ENCODE assay signal across 10 mouse cellular contexts in genomic region chr6:34988081-34988761, GRCm38 (mm10). TPM values are rescaled to one million over a fixed set of nuclear protein-coding genes. Genes with fewer than 3 reads are reported as not detected.
DNase-seq lines count a peak whose midpoint lies in the region; ATAC-seq and TF ChIP-seq lines count a peak whose summit lies in the region.
"Had no signal": no experiment of that assay in that cellular context is flagged by ENCODE, and none has a peak within 500 bp of the region (broad histone marks: within the 10 kb centered on the region; RNA-seq: fewer than 3 reads in every experiment).

TSS of gene Slc23a4 (minus strand) at chr6:34988404.

- H3K36me3 ChIP-seq in heart, postnatal 0 days (replicated peaks; ENCODE audit: control insufficient read depth, insufficient read depth, low read length), result no peaks in the 10 kb centered on the region
- no peaks in the 10 kb centered on the region for H3K36me3 ChIP-seq in forebrain, embryonic 11.5 days (ENCODE audit: control insufficient read depth, insufficient read depth, low read length)
- H3K36me3 ChIP-seq: G1E had no signal

- H3K9me3 ChIP-seq in heart, postnatal 0 days (replicated peaks; ENCODE audit: control insufficient read depth, low read length), result no peaks in the 10 kb centered on the region
- H3K9me3 ChIP-seq in forebrain, embryonic 11.5 days (ENCODE audit: control insufficient read depth, low read length), result no peaks in the 10 kb centered on the region
- H3K9me3 ChIP-seq: G1E had no signal

- 13% methylated on average over 20 of the region's 20 CpGs for WGBS in heart, postnatal 0 days
- WGBS in forebrain, embryonic 11.5 days, result 9% methylated on average over 20 of the region's 20 CpGs

- no peak for TF ChIP-seq EP300 in heart, postnatal 0 days (IDR thresholded peaks at IDR 0.05; ENCODE audit: low read depth)

- H3K4me1 ChIP-seq in heart, postnatal 0 days (ENCODE audit: control insufficient read depth, insufficient read depth), result peaks cover 15% of the 10 kb centered on the region
- H3K4me1 ChIP-seq in forebrain, embryonic 11.5 days (replicated peaks; ENCODE audit: control insufficient read depth, insufficient read depth, low read length), result peaks cover 5% of the 10 kb centered on the region; the same call in 1 of the 2 replicates

- H3K27me3 ChIP-seq in heart, postnatal 0 days (ENCODE audit: control insufficient read depth, insufficient read depth, low read length), result no peaks in the 10 kb centered on the region
- no peaks in the 10 kb centered on the region for H3K27me3 ChIP-seq in forebrain, embryonic 11.5 days (ENCODE audit: control insufficient read depth, insufficient read depth, low read length)

- intact Hi-C loops in heart, postnatal 10 days (cut with DNase I), result no loop called here

- DNase-seq in heart, postnatal 0 days (ENCODE audit: low spot score), result no peak
- no peak for DNase-seq in heart, postnatal 10 days
- peak; percentile 63 for DNase-seq in forebrain, embryonic 11.5 days (ENCODE audit: low spot score)
- peak; percentile 15 for DNase-seq in liver
- DNase-seq in retina, postnatal 1 day, result peak; percentile 71
- no peak for DNase-seq in spleen, adult 12 weeks (ENCODE audit: low spot score)
- no peak for DNase-seq in spleen, postnatal 14 days (ENCODE audit: low spot score in 2 of 2)
- DNase-seq in layer of hippocampus, postnatal 36 days, result no peak

- ATAC-seq in heart, postnatal 0 days (ENCODE audit: insufficient read depth, low read depth), result no peak
- ATAC-seq in forebrain, embryonic 11.5 days (replicated peaks; ENCODE audit: low FRiP score), result 0 out of 2 replicates have a peak, but pooled peaks have one; percentile 42

- peak within 1 kb of the TSS; percentile 24; the same call in 1 of the 2 replicates for H3K4me2 ChIP-seq in heart, postnatal 0 days (ENCODE audit: low read depth, low read length)
- H3K4me2 ChIP-seq in forebrain, embryonic 11.5 days (ENCODE audit: low read depth, low read length, severe bottlenecking), result peak within 1 kb of the TSS; percentile 33

- no peak within 1 kb of the TSS for H3K9ac ChIP-seq in heart, postnatal 0 days (replicated peaks; ENCODE audit: low read depth, low read length)
- peak within 1 kb of the TSS; percentile 5; the same call in 1 of the 2 replicates for H3K9ac ChIP-seq in forebrain, embryonic 11.5 days (ENCODE audit: low read length)

- TF ChIP-seq CTCF in heart, postnatal 0 days (IDR thresholded peaks at IDR 0.05; ENCODE audit: low read depth), result no peak

- no peak within 1 kb of the TSS for H3K4me3 ChIP-seq in heart, postnatal 0 days (ENCODE audit: low read depth, low read length)
- no peak within 1 kb of the TSS for H3K4me3 ChIP-seq in forebrain, embryonic 11.5 days (ENCODE audit: low read depth, low read length)

- no peak within 1 kb of the TSS for H3K27ac ChIP-seq in heart, postnatal 0 days (ENCODE audit: low read depth)
- H3K27ac ChIP-seq in forebrain, embryonic 11.5 days (ENCODE audit: low read depth, low read length), result no peak within 1 kb of the TSS

RNA-seq across cellular contexts. Expression of gene Slc23a4, which starts in this region (rescaled TPM):
- 0.04 and 0.77 TPM in 2 replicates for total RNA-seq in heart, postnatal 0 days (2014; rRNA removed; ENCODE audit: low replicate concordance)
- 0.22 and 0.42 TPM in 2 replicates for polyA plus RNA-seq in heart, postnatal 0 days (2015; fragmentation: Nextera tagmentation; extraction: Ambion mirVana)
- under 1 TPM; 0.42 to 0.43 TPM for total RNA-seq in heart, postnatal 10 days (2021)
- 0.16 and 0.51 TPM in 2 replicates for polyA plus RNA-seq in forebrain, embryonic 11.5 days (2014; fragmentation: Nextera tagmentation; extraction: Ambion mirVana)
- 1 to 10 TPM in 1 of 2 experiments, under 1 TPM in 1; 0.88 to 1.1 TPM for total RNA-seq in layer of hippocampus, postnatal 36 days (2021)
- total RNA-seq: liver, adult 2 months had no signal

Comparison
In these comparisons a context has a peak if more than half of its experiments do, and no peak if none do; other contexts are left out.
1. Peak in DNase-seq, ATAC-seq, H3K9ac ChIP-seq and H3K4me2 ChIP-seq in forebrain, embryonic 11.5 days; RNA of the gene not detected or under 1 TPM.
2. DNase-seq: peak in liver (single experiment) and retina, postnatal 1 day (single experiment); none in heart, postnatal 0 days (single experiment), heart, postnatal 10 days (0 of 2), spleen, adult 12 weeks (single experiment), spleen, postnatal 14 days (0 of 2) and layer of hippocampus, postnatal 36 days (0 of 2).